Mouse (Mus musculus) CD4-positive, CD25-positive, alpha-beta regulatory T cell, adult 2 months (primary cell): ENCODE measurements around the gene Cers6.

ENCODE experiments used
- DNase-seq: peaks from one replicate; pipeline ENCODE4 v3.0.0-alpha.2; 2012; ENCODE audit warnings: low read depth, low spot score

Gene Cers6

GRCm38 (mm10) chr2:68960060-68960459 is 98.8 kb downstream of the Cers6 start:
- peak; percentile 66 for DNase-seq

GRCm38 (mm10) chr2:68960620-68961019 is 99.4 kb downstream of the Cers6 start:
- DNase-seq, result no peak

- no peak for DNase-seq
Measured at GRCm38 (mm10) chr2:68966360-68966759, 105.1 kb downstream of the Cers6 start.

GRCm38 (mm10) chr2:68968028-68968427 is 106.8 kb downstream of the Cers6 start:
- no peak for DNase-seq

- DNase-seq, result no peak
Measured at GRCm38 (mm10) chr2:68971840-68972239, 110.6 kb downstream of the Cers6 start.

GRCm38 (mm10) chr2:68973753-68974152 is 112.5 kb downstream of the Cers6 start:
- DNase-seq, result no peak

- no peak for DNase-seq
Measured at GRCm38 (mm10) chr2:68975286-68975685, 114.0 kb downstream of the Cers6 start.

- no peak for DNase-seq
Measured at GRCm38 (mm10) chr2:68975780-68976179, 114.5 kb downstream of the Cers6 start.

GRCm38 (mm10) chr2:68978244-68978643 is 117.0 kb downstream of the Cers6 start:
- no peak for DNase-seq

GRCm38 (mm10) chr2:68978660-68979604 is 117.7 kb downstream of the Cers6 start:
- DNase-seq, result peak; percentile 12

- DNase-seq, result peak; percentile 12
Measured at GRCm38 (mm10) chr2:68981302-68981701, 120.1 kb downstream of the Cers6 start.

GRCm38 (mm10) chr2:68981756-68982409 is 120.6 kb downstream of the Cers6 start:
- DNase-seq, result no peak

- DNase-seq, result no peak
Measured at GRCm38 (mm10) chr2:68982979-68983378, 121.7 kb downstream of the Cers6 start.

- DNase-seq, result no peak
Measured at GRCm38 (mm10) chr2:68983431-68983830, 122.2 kb downstream of the Cers6 start.

- no peak for DNase-seq
Measured at GRCm38 (mm10) chr2:68989117-68989516, 127.9 kb downstream of the Cers6 start.

GRCm38 (mm10) chr2:68992629-68993028 is 131.4 kb downstream of the Cers6 start:
- DNase-seq, result no peak

GRCm38 (mm10) chr2:68994441-68994840 is 133.2 kb downstream of the Cers6 start:
- DNase-seq, result no peak

GRCm38 (mm10) chr2:68995723-68996122 is 134.5 kb downstream of the Cers6 start:
- DNase-seq, result no peak

- DNase-seq, result no peak
Measured at GRCm38 (mm10) chr2:68996268-68996667, 135.0 kb downstream of the Cers6 start.

- no peak for DNase-seq
Measured at GRCm38 (mm10) chr2:69004001-69004400, 142.8 kb downstream of the Cers6 start.

- no peak for DNase-seq
Measured at GRCm38 (mm10) chr2:69011392-69011791, 150.2 kb downstream of the Cers6 start.

GRCm38 (mm10) chr2:69011860-69012259 is 150.6 kb downstream of the Cers6 start:
- DNase-seq, result no peak

- DNase-seq, result no peak
Measured at GRCm38 (mm10) chr2:69014241-69014640, 153.0 kb downstream of the Cers6 start.
